Mouse (Mus musculus) CD4-positive, CD25-positive, alpha-beta regulatory T cell (primary cell): Measurements from ENCODE around the gene Epb41. TPM values are rescaled to one million over a fixed set of nuclear protein-coding genes. Genes with fewer than 3 reads are reported as not detected.

ENCODE experiments used
- polyA plus RNA-seq: library from polyadenylated mRNA; unstranded; fragments of 100-300 nt; shearing (Covaris generic); gene quantifications from one replicate; pipeline ENCODE4 v1.2.1, GENCODE M21; 2017

The Epb41 gene
- polyA plus RNA-seq: 77.1 TPM

GRCm38 (mm10) chr4:132074933-132075769, at the start of gene Epb41:
Epb41 (minus strand) TSS chr4:132075321.

GRCm38 (mm10) chr4:132074077-132074932, 816 bp downstream of the Epb41 start, which contains the start of gene Gm10300:
Gm10300 (plus strand) TSS chr4:132074697.

GRCm38 (mm10) chr4:131921461-131922346, 153.4 kb downstream of the Epb41 start, which contains the start of gene Tmem200b:
Tmem200b (plus strand) TSS chr4:131921771.

Other genes with a start within 250 kb of the Epb41 start
- gene Ptpru, start 237.0 kb downstream of the Epb41 start, polyA plus RNA-seq: not detected
- 34.8 TPM for gene Mecr, start 231.9 kb downstream of the Epb41 start, polyA plus RNA-seq
- gene Srsf4, start 201.7 kb downstream of the Epb41 start, polyA plus RNA-seq: 134 TPM
- not detected for gene Tmem200b, start 153.6 kb downstream of the Epb41 start, polyA plus RNA-seq
- gene Gm10300, start 624 bp downstream of the Epb41 start, polyA plus RNA-seq: 0.11 TPM
- not detected for gene Oprd1, start 69.2 kb upstream of the Epb41 start, polyA plus RNA-seq
- 124 TPM for gene Ythdf2, start 137.0 kb upstream of the Epb41 start, polyA plus RNA-seq
- 6.3 TPM for gene Gmeb1, start 186.3 kb upstream of the Epb41 start, polyA plus RNA-seq
- 80.0 TPM for gene Taf12, start 199.1 kb upstream of the Epb41 start, polyA plus RNA-seq
- 0.24 TPM for gene Rab42, start 228.1 kb upstream of the Epb41 start, polyA plus RNA-seq